Mouse (Mus musculus): ENCODE measurements around the gene Gm8104. TPM values are rescaled to one million over a fixed set of nuclear protein-coding genes. Genes with fewer than 3 reads are reported as not detected.

The Gm8104 gene
- polyA plus RNA-seq, 1 experiment from 2014 or later, result not detected

Other genes starting within 250 kb of the Gm8104 start
- gene Gm21977, start 247.1 kb upstream of the Gm8104 start, polyA plus RNA-seq (2015; fragmentation: Nextera tagmentation; extraction: Ambion mirVana), result not detected in 2 replicates
- not detected in 2 replicates for gene Gm8082, start 107.0 kb upstream of the Gm8104 start, polyA plus RNA-seq (2015; fragmentation: Nextera tagmentation; extraction: Ambion mirVana)
- not detected in 2 replicates for gene Gm10376, start 85.0 kb upstream of the Gm8104 start, polyA plus RNA-seq (2015; fragmentation: Nextera tagmentation; extraction: Ambion mirVana)
- not detected in 2 replicates for gene Gm8094, start 24.0 kb upstream of the Gm8104 start, polyA plus RNA-seq (2015; fragmentation: Nextera tagmentation; extraction: Ambion mirVana)
- not detected in 2 replicates for gene Gm7233, start 79.3 kb downstream of the Gm8104 start, polyA plus RNA-seq (2015; fragmentation: Nextera tagmentation; extraction: Ambion mirVana)
- gene Gm8122, start 134.7 kb downstream of the Gm8104 start, polyA plus RNA-seq (2015; fragmentation: Nextera tagmentation; extraction: Ambion mirVana), result not detected in 2 replicates
- gene Gm8126, start 158.0 kb downstream of the Gm8104 start, polyA plus RNA-seq (2015; fragmentation: Nextera tagmentation; extraction: Ambion mirVana), result not detected in 2 replicates
- gene Gm9732, start 174.4 kb downstream of the Gm8104 start, polyA plus RNA-seq (2015; fragmentation: Nextera tagmentation; extraction: Ambion mirVana), result not detected in 2 replicates
- not detected in 2 replicates for gene Gm8127, start 193.2 kb downstream of the Gm8104 start, polyA plus RNA-seq (2015; fragmentation: Nextera tagmentation; extraction: Ambion mirVana)
- gene 1700001F09Rik, start 247.2 kb downstream of the Gm8104 start, polyA plus RNA-seq (2015; fragmentation: Nextera tagmentation; extraction: Ambion mirVana), result not detected in 2 replicates